Mouse (Mus musculus) cerebral cortex, adult 2 months (tissue): ENCODE data around the gene Zfp810.

Source experiments
- WGBS: fragments of 180-500 bp; shearing (Covaris S2); methylation state at CpG from one replicate; pipeline ENCODE4 v1.1.7; 2018; 5-methylcytosine and 5-hydroxymethylcytosine counted together

Gene Zfp810

GRCm38 (mm10) chr9:22307156-22307919, at the start of gene Zfp810:
Gene Zfp810 (minus strand): TSS chr9:22307648.
- under 1% methylated on average over 56 of the region's 56 CpGs for WGBS

- 87% methylated on average over 3 of the region's 3 CpGs for WGBS
These were observed 48.5 kb upstream of the Zfp810 start for GRCm38 (mm10) chr9:22355919-22356318.

GRCm38 (mm10) chr9:22353901-22354300, 46.5 kb upstream of the Zfp810 start:
- 90% methylated on average over 5 of the region's 5 CpGs for WGBS

- WGBS, result 77% methylated on average over 5 of the region's 5 CpGs
These were observed 46.0 kb upstream of the Zfp810 start for GRCm38 (mm10) chr9:22353465-22353864.

- 92% methylated on average over 1 of the region's 1 CpGs for WGBS
These were observed 32.9 kb upstream of the Zfp810 start for GRCm38 (mm10) chr9:22340331-22340730.

- WGBS, result 98% methylated on average over 2 of the region's 2 CpGs
These were observed 29.8 kb upstream of the Zfp810 start for GRCm38 (mm10) chr9:22337217-22337616.

- 6% methylated on average over 32 of the region's 32 CpGs for WGBS
These were observed 20.3 kb upstream of the Zfp810 start for GRCm38 (mm10) chr9:22327475-22328387.

- WGBS, result 33% methylated on average over 9 of the region's 9 CpGs
These were observed 19.6 kb upstream of the Zfp810 start for GRCm38 (mm10) chr9:22327099-22327474.

- WGBS, result 90% methylated on average over 1 of the region's 1 CpGs
These were observed 17.1 kb upstream of the Zfp810 start for GRCm38 (mm10) chr9:22324579-22324978.

- WGBS, result 78% methylated on average over 8 of the region's 8 CpGs
These were observed 15.1 kb upstream of the Zfp810 start for GRCm38 (mm10) chr9:22322381-22323211.

GRCm38 (mm10) chr9:22319109-22319508, 11.7 kb upstream of the Zfp810 start:
- 95% methylated on average over 1 of the region's 1 CpGs for WGBS

GRCm38 (mm10) chr9:22316047-22316446, 8.6 kb upstream of the Zfp810 start:
- 74% methylated on average over 5 of the region's 5 CpGs for WGBS

- 73% methylated on average over 3 of the region's 3 CpGs for WGBS
These were observed 6.6 kb upstream of the Zfp810 start for GRCm38 (mm10) chr9:22314066-22314465.

GRCm38 (mm10) chr9:22313218-22313617, 5.8 kb upstream of the Zfp810 start:
- 89% methylated on average over 5 of the region's 5 CpGs for WGBS

GRCm38 (mm10) chr9:22309651-22310050, 2.2 kb upstream of the Zfp810 start:
- 92% methylated on average over 5 of the region's 5 CpGs for WGBS

- 7% methylated on average over 9 of the region's 9 CpGs for WGBS
These were observed 443 bp upstream of the Zfp810 start for GRCm38 (mm10) chr9:22307920-22308262.

- WGBS, result 16% methylated on average over 6 of the region's 6 CpGs
These were observed 722 bp downstream of the Zfp810 start for GRCm38 (mm10) chr9:22306726-22307125.

- WGBS, result 96% methylated on average over 1 of the region's 1 CpGs
These were observed 5.2 kb downstream of the Zfp810 start for GRCm38 (mm10) chr9:22302199-22302598.

- 98% methylated on average over 4 of the region's 4 CpGs for WGBS
These were observed 28.7 kb downstream of the Zfp810 start for GRCm38 (mm10) chr9:22278733-22279132.

GRCm38 (mm10) chr9:22268886-22269285, 38.6 kb downstream of the Zfp810 start:
- 93% methylated on average over 1 of the region's 1 CpGs for WGBS

- 92% methylated on average over 10 of the region's 10 CpGs for WGBS
These were observed 44.8 kb downstream of the Zfp810 start for GRCm38 (mm10) chr9:22262611-22263010.

GRCm38 (mm10) chr9:22261594-22261993, 45.9 kb downstream of the Zfp810 start:
- WGBS, result 94% methylated on average over 1 of the region's 1 CpGs
